Mouse (Mus musculus) heart, adult 18-20 months (tissue): ENCODE measurements at regions not wholly inside any gene's neighbourhood (a gene's known extent, or its start where the extent isn't known, plus 50 kb on each side); places are given as distances from the start of the nearest gene placed in this dataset.
A peak's percentile ranks its signal among the peaks of the same experiment; 100 is the strongest.

Experiments
- DNase-seq, 2 experiments: peaks; one replicate each; pipeline ENCODE4 v3.0.0; 2021 to 2022; ENCODE audit warnings: mixed read lengths in 1 of 2

- DNase-seq, result no peak
These were observed 54.4 kb upstream of the 9630041A04Rik start for GRCm38 (mm10) chr9:101807249-101807648.

- DNase-seq, result no peak
These were observed 64.9 kb upstream of the 9630041A04Rik start for GRCm38 (mm10) chr9:101796718-101797117.

DNA sequence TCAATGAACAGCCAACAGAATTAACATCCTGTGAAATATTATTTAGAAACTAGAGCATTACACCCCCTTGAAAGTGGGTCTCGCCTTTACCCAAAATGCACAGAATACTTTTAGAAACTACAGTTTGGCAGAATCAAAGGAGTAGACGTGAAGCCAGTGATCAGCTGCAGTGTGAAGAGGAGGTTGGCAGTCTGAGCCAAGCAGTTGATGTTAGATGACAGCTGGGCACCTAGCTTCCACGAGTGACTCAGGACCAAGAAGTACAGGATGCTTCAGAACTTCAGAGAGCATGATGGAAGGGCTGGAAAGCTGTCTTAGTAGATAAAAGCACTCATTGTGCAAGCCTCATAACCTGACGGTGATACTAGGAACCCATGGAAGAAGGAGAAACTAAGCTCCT is 65.6 kb upstream of the 9630041A04Rik start:
- no peak for DNase-seq

- no peak for DNase-seq
These were observed 66.2 kb upstream of the 9630041A04Rik start for GRCm38 (mm10) chr9:101795436-101795835.

DNA sequence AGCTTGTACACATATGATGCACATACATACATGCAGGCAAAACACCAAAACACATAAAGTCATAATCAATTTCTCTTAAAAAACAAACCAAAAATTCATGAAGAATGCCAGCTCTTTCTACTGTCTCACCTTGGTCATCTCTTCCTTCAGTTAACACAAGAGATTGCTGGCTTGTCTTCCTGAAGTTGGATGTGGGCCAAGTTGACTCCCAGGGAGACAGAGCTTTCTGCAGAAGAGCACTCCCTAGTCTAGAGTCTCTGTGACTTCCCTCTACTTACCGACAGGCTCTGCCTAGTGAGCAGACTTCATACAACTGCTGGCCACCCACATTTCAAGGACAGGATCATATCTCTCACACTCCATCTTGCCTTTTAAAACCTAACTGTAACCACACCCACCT is 70.7 kb upstream of the 9630041A04Rik start:
- no peak for DNase-seq

DNA sequence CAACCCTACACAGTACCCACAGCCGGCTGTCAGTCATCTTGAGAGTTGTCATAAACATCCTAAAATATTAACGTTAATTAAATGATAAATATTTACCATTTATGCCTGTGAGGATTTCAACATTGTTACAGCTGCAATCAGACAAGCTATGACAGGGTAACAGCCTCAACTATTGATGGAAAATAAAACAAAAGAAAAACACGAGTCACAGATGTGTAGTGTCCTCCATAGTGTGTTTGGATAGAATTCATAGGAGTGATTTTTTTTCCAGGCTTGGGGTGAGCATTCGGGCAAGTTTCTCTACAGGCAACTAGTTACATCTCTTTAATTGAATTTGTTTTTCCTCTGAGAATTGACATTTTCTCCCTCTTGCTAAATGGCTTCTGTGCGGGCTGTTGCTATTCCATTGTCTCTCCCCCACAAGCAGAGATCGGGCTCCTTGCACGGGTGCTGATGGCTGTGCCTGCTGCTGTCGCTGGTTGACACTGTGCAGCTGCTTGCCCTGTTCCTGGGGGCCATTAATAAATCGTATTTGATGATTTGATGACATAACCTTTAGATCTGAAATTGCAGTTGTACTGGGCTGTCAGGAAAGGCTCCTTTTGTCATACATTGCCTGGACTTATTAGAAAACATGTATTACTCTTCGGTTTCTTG is 120.6 kb upstream of the 9630041A04Rik start:
- DNase-seq, result no peak

DNA sequence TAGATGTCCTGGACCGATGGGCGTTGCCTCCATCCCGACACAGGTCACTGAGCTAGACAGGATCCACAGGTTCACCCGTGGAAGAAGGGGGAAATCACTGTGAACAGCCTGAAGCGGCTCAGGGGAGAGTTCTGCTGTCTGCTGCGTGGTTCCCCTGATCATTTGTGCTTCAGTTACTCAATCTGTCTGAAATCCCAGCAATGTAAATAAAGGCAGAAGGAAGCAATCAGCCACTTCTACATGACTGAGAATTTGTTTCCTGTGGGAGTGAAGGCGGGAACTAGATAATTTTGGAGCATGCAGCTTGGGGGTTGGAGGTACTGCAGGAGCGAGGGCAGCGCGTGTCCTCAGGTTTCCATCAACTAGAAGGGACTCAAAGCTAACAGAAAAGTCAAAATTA is 122.3 kb upstream of the 9630041A04Rik start:
- no peak for DNase-seq

DNA sequence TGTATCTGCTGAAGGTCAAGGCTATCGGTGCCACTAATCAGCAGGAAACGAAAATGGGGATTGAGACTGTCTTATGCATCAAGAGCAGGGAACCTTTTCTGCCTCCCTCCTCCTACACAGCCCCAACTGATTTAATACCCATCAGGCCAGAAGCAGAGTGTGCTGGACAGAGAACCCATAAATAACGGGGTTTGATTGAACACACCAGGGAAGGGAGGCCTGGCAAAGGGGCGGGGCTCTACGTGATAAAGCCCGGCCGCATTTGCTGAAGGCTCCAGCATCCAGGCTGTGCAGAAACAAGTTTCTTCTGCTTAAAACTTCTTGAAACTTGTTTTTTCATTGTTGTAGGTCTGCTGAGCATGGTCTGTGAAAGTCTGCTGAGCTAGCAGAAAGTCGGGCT is 127.4 kb upstream of the 9630041A04Rik start:
- no peak for DNase-seq

DNA sequence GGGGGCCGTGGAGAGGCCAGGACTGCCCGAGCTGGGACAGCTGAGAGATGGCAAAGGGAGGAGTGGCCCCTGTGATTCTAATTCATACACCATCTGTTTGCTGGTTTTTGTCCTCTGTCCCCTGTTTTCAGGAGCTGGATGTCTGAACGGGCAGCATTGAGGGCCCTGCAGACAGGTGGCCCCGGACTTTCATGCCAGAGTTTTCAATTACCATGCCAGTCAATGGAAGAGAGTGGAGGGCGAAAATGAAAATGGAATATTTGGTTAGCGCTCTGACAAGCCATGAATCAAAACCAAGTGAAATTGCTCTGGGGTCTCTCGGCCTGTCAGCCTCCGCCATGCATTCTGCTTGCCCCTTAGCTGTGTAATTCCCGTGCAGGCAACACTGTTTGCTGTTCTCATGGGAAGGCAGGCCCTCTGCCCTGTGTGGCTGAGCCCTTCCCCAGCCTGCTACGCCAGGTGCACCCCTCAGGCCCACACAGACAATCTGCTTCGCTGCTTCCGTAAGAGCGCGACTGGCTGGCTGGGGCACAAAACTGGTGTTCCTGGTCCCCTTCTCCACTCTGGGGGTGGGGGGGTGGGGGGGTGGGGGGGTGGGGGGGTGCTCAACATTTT is 127.9 kb upstream of the 9630041A04Rik start:
- DNase-seq, result no peak

DNA sequence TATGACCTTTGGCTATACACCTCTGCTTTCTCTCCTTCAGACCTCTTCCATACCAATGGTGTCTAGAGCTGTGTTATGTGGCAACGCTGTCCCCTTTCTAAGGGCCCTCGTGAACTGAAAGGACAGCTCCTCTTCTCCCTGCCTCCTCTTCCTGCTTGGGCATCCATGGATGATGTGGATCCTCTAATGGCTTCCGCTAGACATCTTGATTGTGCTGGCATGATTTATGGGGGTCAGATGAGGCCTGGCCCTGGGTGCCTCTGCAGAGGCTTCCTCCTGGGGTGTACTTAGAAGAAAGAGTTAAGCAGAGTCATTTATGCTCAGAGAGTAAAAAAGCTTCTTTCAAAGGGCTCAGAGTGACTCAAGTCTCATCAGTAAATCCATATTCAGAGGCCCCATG is 131.5 kb upstream of the 9630041A04Rik start:
- DNase-seq, result no peak

- DNase-seq, result no peak
These were observed 143.7 kb upstream of the 9630041A04Rik start for GRCm38 (mm10) chr9:101717911-101718310.

DNA sequence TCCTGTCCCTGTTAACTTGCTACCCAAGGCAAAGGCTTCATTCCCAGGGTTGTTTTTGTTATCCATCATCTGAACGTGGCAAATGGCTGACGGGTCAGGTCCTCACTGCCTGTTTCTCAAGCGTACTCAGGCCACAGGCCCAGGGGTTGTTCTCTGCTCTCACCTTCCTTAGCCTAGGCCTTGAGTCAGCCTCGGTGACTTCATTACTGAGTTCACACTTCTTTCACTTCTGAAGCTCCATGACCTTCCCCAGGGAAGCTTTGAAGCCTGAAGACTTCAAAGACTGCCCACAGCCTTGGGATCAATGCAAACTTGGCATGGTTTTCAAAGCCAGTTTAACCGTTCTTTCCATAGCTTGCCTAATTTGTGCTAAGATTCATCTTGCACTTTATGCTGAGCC is 145.3 kb upstream of the 9630041A04Rik start:
- no peak for DNase-seq

- DNase-seq, result no peak
These were observed 146.8 kb upstream of the 9630041A04Rik start for GRCm38 (mm10) chr9:101714805-101715204.

- DNase-seq, result no peak
These were observed 151.0 kb upstream of the 9630041A04Rik start for GRCm38 (mm10) chr9:101710611-101711071.

- no peak for DNase-seq
These were observed 161.3 kb upstream of the 9630041A04Rik start for GRCm38 (mm10) chr9:101700368-101700767.

DNA sequence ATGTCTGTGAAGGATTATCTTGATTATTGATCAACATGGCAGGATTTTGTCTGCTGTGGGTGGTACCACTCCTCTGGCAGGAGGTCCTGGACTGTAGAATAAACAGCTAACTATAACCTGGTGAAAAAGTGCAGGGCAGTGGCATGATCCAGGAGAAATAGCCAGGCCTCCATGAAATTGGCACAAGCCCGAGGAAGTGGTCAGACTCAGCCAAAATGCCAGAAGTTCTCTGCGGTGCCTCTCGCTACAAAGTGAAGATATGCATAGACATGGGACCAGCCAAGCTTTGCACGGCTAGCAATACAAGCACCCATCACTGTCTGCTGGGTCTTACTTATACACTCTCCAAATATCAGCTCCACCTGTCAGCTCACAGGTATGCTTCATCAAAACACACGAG is 167.6 kb upstream of the 9630041A04Rik start:
- no peak for DNase-seq

- no peak for DNase-seq
These were observed 170.3 kb upstream of the 9630041A04Rik start for GRCm38 (mm10) chr9:101691336-101691735.

- no peak for DNase-seq
These were observed 170.7 kb upstream of the 9630041A04Rik start for GRCm38 (mm10) chr9:101690916-101691315.

DNA sequence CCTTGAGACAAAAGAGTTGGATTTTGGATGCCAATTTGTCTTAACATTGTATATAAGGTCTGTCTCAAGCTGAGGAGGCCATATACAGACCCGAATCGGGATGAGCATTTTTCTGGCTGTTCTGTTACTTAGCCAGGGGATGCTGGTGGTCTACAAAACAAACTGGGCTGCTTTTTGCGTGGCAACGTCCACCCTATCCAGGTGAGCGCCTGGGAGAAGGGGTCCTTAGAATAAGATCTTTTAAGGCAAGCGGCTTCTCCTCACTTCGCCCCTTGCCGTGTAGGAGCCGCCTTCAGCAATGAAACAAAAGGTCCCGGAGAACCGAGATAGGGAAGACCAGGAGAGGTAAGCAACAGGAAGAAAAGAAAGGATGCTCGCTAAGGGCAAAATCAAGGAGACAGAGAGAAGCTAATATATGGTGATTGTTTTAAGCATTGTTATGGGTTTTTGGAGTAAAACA is 171.2 kb upstream of the 9630041A04Rik start:
- DNase-seq, result no peak

- peak; percentile 45 to 87 for DNase-seq
These were observed 171.9 kb upstream of the 9630041A04Rik start for GRCm38 (mm10) chr9:101689532-101690401.

GRCm38 (mm10) chr9:101687226-101687625 is 174.4 kb upstream of the 9630041A04Rik start:
- DNase-seq, result no peak

DNA sequence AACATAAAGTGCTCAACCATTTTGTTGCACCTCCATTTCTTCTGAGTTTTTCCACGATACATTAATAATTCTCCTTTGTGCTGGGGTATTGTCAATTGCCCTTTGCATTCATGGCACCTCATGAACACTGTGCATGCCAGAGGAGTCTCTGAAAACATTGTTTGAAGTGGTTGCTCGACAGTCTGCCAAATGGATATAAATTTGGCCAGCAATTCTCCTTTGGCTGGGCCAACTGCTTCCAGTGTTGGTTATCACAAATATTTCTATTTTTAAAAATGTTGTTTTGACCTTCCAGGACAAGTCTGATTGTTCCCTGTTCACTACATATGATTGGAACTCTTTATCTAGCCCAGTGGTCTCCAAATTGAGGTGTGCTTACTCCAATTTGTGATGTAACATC is 184.1 kb upstream of the 9630041A04Rik start:
- peak; percentile 51 to 74 for DNase-seq

DNA sequence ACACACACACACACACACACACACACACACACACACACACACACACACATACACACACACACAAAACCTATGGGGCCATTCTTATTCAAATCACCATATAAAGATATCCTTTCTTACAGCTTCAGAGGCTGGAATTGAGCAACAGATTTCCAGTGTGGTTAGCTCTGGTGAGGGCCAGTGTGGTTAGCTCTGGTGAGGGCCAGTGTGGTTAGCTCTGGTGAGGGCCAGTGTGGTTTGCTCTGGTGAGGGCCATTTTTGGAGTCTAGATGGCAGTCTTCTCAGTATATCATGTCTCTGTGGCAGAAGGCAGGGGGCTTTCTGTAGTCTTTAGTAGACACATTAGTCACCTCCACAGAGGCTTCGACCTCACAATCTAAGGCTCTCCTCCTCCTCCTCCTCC is 191.5 kb upstream of the 9630041A04Rik start:
- no peak for DNase-seq
